Comparison of ENCODE assay signal across 8 mouse cellular contexts in the genomic region with DNA sequence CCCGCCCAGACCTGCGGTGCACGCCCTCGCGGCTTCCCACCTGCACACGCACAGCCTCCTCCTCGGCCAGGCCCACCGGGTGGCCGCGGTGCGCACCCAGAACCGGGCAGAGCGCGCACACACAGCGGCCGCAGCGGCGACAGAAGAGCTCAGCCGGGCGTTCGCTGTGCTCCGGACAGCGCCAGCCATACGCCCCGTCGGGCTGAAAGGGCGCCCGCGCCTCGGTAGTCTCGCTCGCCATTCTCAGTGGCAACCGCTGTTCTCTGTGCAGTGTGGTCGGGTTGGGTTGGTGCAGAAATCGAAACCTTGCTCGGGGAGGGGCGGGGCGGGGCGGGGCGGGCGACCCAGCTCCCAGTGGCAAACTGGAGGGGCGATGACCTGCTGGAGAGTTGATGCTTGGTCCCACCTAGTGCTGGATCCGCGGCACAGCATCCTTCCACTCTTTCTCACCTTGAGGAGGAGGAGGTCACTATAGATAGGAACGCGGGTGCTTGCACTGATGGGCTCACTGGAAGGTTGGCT. TPM values are rescaled to one million over a fixed set of nuclear protein-coding genes. Genes with fewer than 3 reads are reported as not detected.
DNase-seq lines count a peak whose midpoint lies in the region; ATAC-seq lines count a peak whose summit lies in the region.

TSS of gene Trim14 (minus strand) at position 302 of the 522 bp plus-strand sequence.

- DNase-seq in frontal cortex, postnatal 14 days (ENCODE audit: low spot score in 2 of 2) = no peak
- DNase-seq in brain, adult 2 months (ENCODE audit: low read depth, low spot score) = peak; percentile 37
- DNase-seq in heart, adult 18-20 months = peak; percentile 47 to 51
- peak; percentile 41 for DNase-seq in kidney, adult 9 months
- DNase-seq in lung, postnatal 10 days = peak; percentile 65
- DNase-seq in retina, postnatal 1 day = peak; percentile 66
- no peak for DNase-seq in adipocyte (ENCODE audit: low spot score)

- ATAC-seq in frontal cortex, adult (ENCODE audit: low TSS enrichment) = peak; percentile 42

RNA-seq across cellular contexts. Expression of gene Trim14, which starts in this region (rescaled TPM):
- 1 to 10 TPM; 1.8 to 3.0 TPM for total RNA-seq in heart, adult 18-20 months (2021)

Comparison
In these comparisons a context has a peak if more than half of its experiments do, and no peak if none do; other contexts are left out.
1. DNase-seq: peak in brain, adult 2 months (single experiment), heart, adult 18-20 months (2 of 2), kidney, adult 9 months (single experiment), lung, postnatal 10 days (single experiment) and retina, postnatal 1 day (single experiment); none in frontal cortex, postnatal 14 days (0 of 2) and adipocyte (single experiment).